Mouse (Mus musculus): Measurements from ENCODE around the gene Gm10644. TPM values are rescaled to one million over a fixed set of nuclear protein-coding genes. Genes with fewer than 3 reads are reported as not detected.

Gm10644 gene
- total RNA-seq (2023): 1.3 TPM

GRCm38 (mm10) chr8:83955106-83955957 is at the start of gene Gm10644, which contains the start of gene Asf1b:
Gm10644 (minus strand) TSS chr8:83955205.
Asf1b (plus strand) TSS chr8:83955507.

GRCm38 (mm10) chr8:84001281-84002000 is 46.4 kb upstream of the Gm10644 start, which contains the start of gene 1700067K01Rik:
1700067K01Rik (plus strand) TSS chr8:84001502.

GRCm38 (mm10) chr8:83997511-83998141 is 42.6 kb upstream of the Gm10644 start, which contains the start of gene Samd1:
Samd1 (plus strand) TSS chr8:83997672.

GRCm38 (mm10) chr8:83972150-83973120 is 17.4 kb upstream of the Gm10644 start, which contains the start of gene Prkaca:
Prkaca (plus strand) TSS chr8:83972993.

GRCm38 (mm10) chr8:83899363-83900252 is 55.4 kb downstream of the Gm10644 start, which contains the start of gene Adgrl1:
Adgrl1 (plus strand) TSS chr8:83900105.

Other genes with a start within 250 kb of the Gm10644 start
- 72.6 TPM for gene Ddx39, start 240.0 kb downstream of the Gm10644 start, total RNA-seq (2023)
- 855 TPM for gene Adgre5, start 213.9 kb downstream of the Gm10644 start, total RNA-seq (2023)
- 70.9 TPM for gene Adgrl1, start 55.1 kb downstream of the Gm10644 start, total RNA-seq (2023)
- 5.4 TPM for gene Asf1b, start 302 bp upstream of the Gm10644 start, total RNA-seq (2023)
- 37.8 TPM for gene Prkaca, start 17.8 kb upstream of the Gm10644 start, total RNA-seq (2023)
- 52.6 TPM for gene Samd1, start 42.5 kb upstream of the Gm10644 start, total RNA-seq (2023)
- gene 1700067K01Rik, start 46.3 kb upstream of the Gm10644 start, total RNA-seq (2023): not detected
- gene 2210011C24Rik, start 57.0 kb upstream of the Gm10644 start, total RNA-seq (2023): not detected
- gene Palm3, start 66.3 kb upstream of the Gm10644 start, total RNA-seq (2023): not detected
- 280 TPM for gene Il27ra, start 87.4 kb upstream of the Gm10644 start, total RNA-seq (2023)
- 1.4 TPM for gene Rln3, start 89.8 kb upstream of the Gm10644 start, total RNA-seq (2023)
- gene Gm10643, start 109.9 kb upstream of the Gm10644 start, total RNA-seq (2023): 5.0 TPM
- 124 TPM for gene Rfx1, start 111.6 kb upstream of the Gm10644 start, total RNA-seq (2023)
- gene Dcaf15, start 149.6 kb upstream of the Gm10644 start, total RNA-seq (2023): 69.1 TPM
- gene Podnl1, start 170.8 kb upstream of the Gm10644 start, total RNA-seq (2023): 3.8 TPM
- 32.5 TPM for gene Cc2d1a, start 192.7 kb upstream of the Gm10644 start, total RNA-seq (2023)
- gene 4930432K21Rik, start 192.8 kb upstream of the Gm10644 start, total RNA-seq (2023): 2.4 TPM
- gene Nanos3, start 230.0 kb upstream of the Gm10644 start, total RNA-seq (2023): not detected

Measured in CD4-positive naive resting alpha-beta T cell, adult 57 days (primary cell).